Mouse (Mus musculus): ENCODE measurements at regions not wholly inside any gene's neighbourhood (a gene's known extent, or its start where the extent isn't known, plus 50 kb on each side); places are given as distances from the start of the nearest gene placed in this dataset.
A peak's percentile ranks its signal among the peaks of the same experiment; 100 is the strongest.
"Not testable (repeated sequence)": the region's sequence is repeated elsewhere in the genome, so short reads cannot be mapped to it uniquely, and the experiment has no call there.

DNA sequence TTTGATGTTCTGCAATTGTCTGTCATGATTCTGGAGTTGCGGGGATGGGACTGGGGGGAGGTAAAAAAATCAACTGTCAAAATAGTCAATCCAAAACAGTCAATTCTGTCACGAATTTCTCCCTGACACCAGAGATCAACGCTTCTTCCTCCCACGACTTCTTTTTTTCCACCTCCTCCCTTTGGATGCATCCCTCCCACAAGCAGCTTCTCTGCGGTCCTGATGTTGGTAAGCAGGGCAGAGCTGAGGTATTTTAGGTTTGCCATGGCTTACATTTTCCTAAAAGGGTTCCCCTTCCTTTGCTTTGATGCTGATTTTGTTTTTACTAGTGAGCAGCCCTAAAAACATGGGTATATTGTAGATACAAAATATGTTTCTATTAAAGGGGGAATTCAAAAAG, 209.7 kb downstream of the Cd47 start:
- Histone ChIP-seq H3K9me3 (replicated peaks) (no peaks in the 10 kb centered on the region), H3K4me1 (peaks cover 6% of the 10 kb centered on the region; the same call in 1 of the 2 replicates), H3K4me2 (no peak overlapping the region), H3K4me3 (replicated peaks) (no peak overlapping the region), H3K9ac (replicated peaks) (no peak overlapping the region), H3K27ac (replicated peaks) (no peak overlapping the region), H3K27me3 (replicated peaks) (no peaks in the 10 kb centered on the region; the same call in 1 of the 2 replicates), H3K36me3 (no peaks in the 10 kb centered on the region)
- WGBS, result 82% methylated on average over 5 of the region's 5 CpGs
- no peak for ATAC-seq (ENCODE audit: low FRiP score)

- peak; percentile 86 for ATAC-seq (ENCODE audit: low FRiP score)
- Histone ChIP-seq H3K9me3 (replicated peaks) (no peaks in the 10 kb centered on the region), H3K27me3 (replicated peaks) (no peaks in the 10 kb centered on the region; the same call in 1 of the 2 replicates), H3K27ac (replicated peaks) (no peak overlapping the region), H3K4me2 (no peak overlapping the region), H3K9ac (replicated peaks) (no peak overlapping the region), H3K36me3 (no peaks in the 10 kb centered on the region), H3K4me3 (replicated peaks) (no peak overlapping the region), H3K4me1 (peaks cover 6% of the 10 kb centered on the region; the same call in 1 of the 2 replicates)
- WGBS, result 41% methylated on average over 6 of the region's 6 CpGs
Measured at GRCm38 (mm10) chr16:50010532-50010971, 210.2 kb downstream of the Cd47 start.

- no peak for ATAC-seq (ENCODE audit: low FRiP score)
- H3K27me3 ChIP-seq (replicated peaks), result no peaks in the 10 kb centered on the region
- 74% methylated on average over 1 of the region's 1 CpGs for WGBS
- no peak overlapping the region for H3K4me3 ChIP-seq (replicated peaks)
- H3K4me1 ChIP-seq, result peaks cover 4% of the 10 kb centered on the region; the same call in 1 of the 2 replicates
- H3K9me3 ChIP-seq (replicated peaks), result no peaks in the 10 kb centered on the region
- H3K36me3 ChIP-seq, result no peaks in the 10 kb centered on the region
- no peak overlapping the region for H3K9ac ChIP-seq (replicated peaks)
- no peak overlapping the region for H3K4me2 ChIP-seq
- no peak overlapping the region for H3K27ac ChIP-seq (replicated peaks)
Measured at GRCm38 (mm10) chr16:50023885-50024284, 223.6 kb downstream of the Cd47 start.

DNA sequence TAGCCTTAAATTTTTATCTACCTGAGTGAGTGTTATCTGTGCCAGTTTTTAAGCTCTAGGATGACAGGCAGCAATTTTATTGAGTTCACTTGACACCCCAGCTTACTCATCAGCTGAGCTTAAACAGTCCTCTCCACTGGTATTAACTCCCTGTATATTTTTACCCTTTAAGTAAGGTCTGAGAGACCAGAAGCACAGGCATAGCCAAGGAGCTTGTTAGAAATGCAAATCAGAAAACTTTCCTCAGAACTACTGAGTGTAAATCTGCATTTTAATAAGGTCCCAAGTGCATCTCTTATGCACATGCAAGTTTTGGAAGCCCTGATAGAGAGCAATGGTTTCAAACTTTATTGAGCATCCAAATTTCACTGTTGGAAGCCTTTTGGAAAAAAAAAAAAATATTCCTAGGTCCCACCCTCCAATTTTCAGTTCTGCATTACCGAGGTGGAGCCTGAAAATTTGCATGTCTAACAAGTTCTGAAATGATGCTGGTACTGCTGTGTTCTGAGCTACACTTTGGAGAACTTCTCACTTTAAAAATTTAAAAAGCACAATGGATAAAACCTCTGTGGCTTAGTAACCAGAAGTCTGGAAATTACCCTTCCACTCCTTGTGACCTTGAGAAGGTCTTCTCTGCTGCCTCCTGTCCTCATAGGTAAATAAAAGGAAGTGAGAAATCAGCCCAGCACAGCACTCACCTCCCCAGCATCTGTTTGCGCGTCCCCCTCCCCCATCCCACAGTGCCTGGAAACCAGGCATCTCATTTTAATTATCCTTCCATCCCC, 226.0 kb downstream of the Cd47 start:
- Histone ChIP-seq H3K4me1 (peaks cover 4% of the 10 kb centered on the region; the same call in 1 of the 2 replicates), H3K9me3 (replicated peaks) (no peaks in the 10 kb centered on the region), H3K36me3 (no peaks in the 10 kb centered on the region), H3K9ac (replicated peaks) (no peak overlapping the region), H3K27me3 (replicated peaks) (no peaks in the 10 kb centered on the region), H3K4me2 (no peak overlapping the region), H3K27ac (replicated peaks) (no peak overlapping the region), H3K4me3 (replicated peaks) (no peak overlapping the region)
- ATAC-seq (ENCODE audit: low FRiP score), result no peak
- WGBS, result 22% methylated on average over 3 of the region's 3 CpGs

GRCm38 (mm10) chr16:50027189-50027588, 226.9 kb downstream of the Cd47 start:
- peaks cover 6% of the 10 kb centered on the region; the same call in 1 of the 2 replicates for H3K4me1 ChIP-seq
- H3K36me3 ChIP-seq, result no peaks in the 10 kb centered on the region
- no peak overlapping the region for H3K4me2 ChIP-seq
- no peak overlapping the region for H3K27ac ChIP-seq (replicated peaks)
- H3K27me3 ChIP-seq (replicated peaks), result no peaks in the 10 kb centered on the region
- no peak overlapping the region for H3K9ac ChIP-seq (replicated peaks)
- 68% methylated on average over 2 of the region's 2 CpGs for WGBS
- H3K4me3 ChIP-seq (replicated peaks), result no peak overlapping the region
- no peak for ATAC-seq (ENCODE audit: low FRiP score)
- H3K9me3 ChIP-seq (replicated peaks), result no peaks in the 10 kb centered on the region

DNA sequence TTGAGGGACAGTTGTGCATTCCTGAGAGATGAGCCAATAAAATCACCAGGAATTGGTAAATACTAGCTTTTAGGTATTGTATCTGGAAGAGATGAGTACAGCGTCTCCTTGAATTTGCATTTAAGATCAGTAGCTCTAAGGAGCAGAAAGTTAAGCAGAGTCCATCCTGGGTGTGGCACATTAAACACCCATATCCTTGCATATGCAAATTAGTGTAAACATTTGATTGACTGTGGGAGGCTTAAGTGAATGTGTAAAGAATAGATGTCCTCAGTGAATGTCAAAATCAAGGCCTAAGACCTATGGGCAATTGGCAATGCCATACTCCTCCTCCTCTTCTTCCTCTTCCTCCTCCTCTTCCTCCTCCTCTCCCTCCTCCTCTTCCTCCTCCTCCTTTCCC, 229.4 kb downstream of the Cd47 start:
- no peaks in the 10 kb centered on the region for H3K9me3 ChIP-seq (replicated peaks)
- no peak for ATAC-seq (ENCODE audit: low FRiP score)
- H3K27ac ChIP-seq (replicated peaks), result no peak overlapping the region
- peaks cover 9% of the 10 kb centered on the region; the same call in 1 of the 2 replicates for H3K4me1 ChIP-seq
- no peak overlapping the region for H3K9ac ChIP-seq (replicated peaks)
- H3K36me3 ChIP-seq, result no peaks in the 10 kb centered on the region
- no peaks in the 10 kb centered on the region for H3K27me3 ChIP-seq (replicated peaks)
- H3K4me2 ChIP-seq, result no peak overlapping the region
- WGBS, result 96% methylated on average over 1 of the region's 1 CpGs
- no peak overlapping the region for H3K4me3 ChIP-seq (replicated peaks)

- not testable (repeated sequence) for H3K9ac ChIP-seq (replicated peaks); H3K4me1 ChIP-seq; H3K27me3 ChIP-seq (replicated peaks); H3K27ac ChIP-seq (replicated peaks); H3K4me2 ChIP-seq; H3K4me3 ChIP-seq (replicated peaks); H3K36me3 ChIP-seq; H3K9me3 ChIP-seq (replicated peaks)
- peak; percentile 50; the same call in 1 of the 2 replicates for ATAC-seq (ENCODE audit: low FRiP score)
Measured at GRCm38 (mm10) chr16:50030355-50030754, 230.0 kb downstream of the Cd47 start.

DNA sequence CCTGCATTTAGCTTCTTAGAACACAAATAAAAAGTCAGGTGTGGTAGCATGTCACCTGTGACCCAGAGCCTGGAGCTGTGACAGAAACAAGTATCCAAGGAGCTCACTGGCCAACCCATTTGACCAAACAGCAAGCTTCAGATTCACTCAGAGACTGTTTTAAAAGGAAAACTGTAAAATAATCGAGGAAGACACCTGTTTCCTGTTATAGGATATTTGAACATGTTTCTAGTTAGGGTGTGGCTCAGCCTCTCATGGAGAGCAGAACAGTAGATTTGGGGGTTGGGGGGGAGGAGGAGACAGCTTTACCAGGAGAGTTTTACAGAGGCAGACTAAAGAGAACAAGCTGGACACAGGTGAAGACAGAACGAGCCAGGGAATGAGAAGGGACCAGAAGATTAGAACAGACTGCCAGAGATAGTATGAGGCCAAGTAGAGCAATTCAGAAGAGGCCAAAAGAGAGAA, 230.6 kb downstream of the Cd47 start:
- Histone ChIP-seq H3K27me3 (replicated peaks) (no peaks in the 10 kb centered on the region), H3K27ac (replicated peaks) (no peak overlapping the region), H3K9me3 (replicated peaks) (no peaks in the 10 kb centered on the region), H3K4me2 (no peak overlapping the region), H3K4me1 (peaks cover 10% of the 10 kb centered on the region; the same call in 1 of the 2 replicates), H3K36me3 (no peaks in the 10 kb centered on the region), H3K9ac (replicated peaks) (no peak overlapping the region), H3K4me3 (replicated peaks) (no peak overlapping the region)
- 74% methylated on average over 2 of the region's 2 CpGs for WGBS
- no peak for ATAC-seq (ENCODE audit: low FRiP score)

GRCm38 (mm10) chr16:50032798-50033197, 232.5 kb downstream of the Cd47 start:
- Histone ChIP-seq H3K4me2 (no peak overlapping the region), H3K9ac (replicated peaks) (no peak overlapping the region), H3K36me3 (no peaks in the 10 kb centered on the region), H3K27me3 (replicated peaks) (no peaks in the 10 kb centered on the region), H3K4me1 (0 out of 2 replicates have a peak, but pooled peaks cover 9% of the 10 kb centered on the region), H3K27ac (replicated peaks) (no peak overlapping the region), H3K4me3 (replicated peaks) (no peak overlapping the region), H3K9me3 (replicated peaks) (no peaks in the 10 kb centered on the region)
- WGBS, result 89% methylated on average over 2 of the region's 2 CpGs
- ATAC-seq (ENCODE audit: low FRiP score), result no peak

GRCm38 (mm10) chr16:50036296-50036734, 236.0 kb downstream of the Cd47 start:
- H3K36me3 ChIP-seq, result no peaks in the 10 kb centered on the region
- no peak for ATAC-seq (ENCODE audit: low FRiP score)
- no peak overlapping the region for H3K4me3 ChIP-seq (replicated peaks)
- no peaks in the 10 kb centered on the region for H3K9me3 ChIP-seq (replicated peaks)
- no peak overlapping the region for H3K27ac ChIP-seq (replicated peaks)
- H3K4me2 ChIP-seq, result no peak overlapping the region
- H3K4me1 ChIP-seq, result 0 out of 2 replicates have a peak, but pooled peaks cover 9% of the 10 kb centered on the region
- WGBS, result 55% methylated on average over 5 of the region's 5 CpGs
- H3K27me3 ChIP-seq (replicated peaks), result no peaks in the 10 kb centered on the region
- H3K9ac ChIP-seq (replicated peaks), result no peak overlapping the region

GRCm38 (mm10) chr16:50044103-50044502, 243.8 kb downstream of the Cd47 start:
- no peak overlapping the region for H3K4me3 ChIP-seq (replicated peaks)
- 71% methylated on average over 1 of the region's 1 CpGs for WGBS
- no peak overlapping the region for H3K9ac ChIP-seq (replicated peaks)
- H3K27ac ChIP-seq (replicated peaks), result no peak overlapping the region
- H3K4me2 ChIP-seq, result no peak overlapping the region
- no peak for ATAC-seq (ENCODE audit: low FRiP score)
- no peaks in the 10 kb centered on the region for H3K4me1 ChIP-seq
- no peaks in the 10 kb centered on the region for H3K27me3 ChIP-seq (replicated peaks)
- no peaks in the 10 kb centered on the region for H3K9me3 ChIP-seq (replicated peaks)
- no peaks in the 10 kb centered on the region for H3K36me3 ChIP-seq
